Comparison of ENCODE assay signal across 18 mouse cellular contexts in genomic region chr4:72411343-72411742, GRCm38 (mm10).
"Had no signal": no experiment of that assay in that cellular context is flagged by ENCODE, and none has a peak within 500 bp of the region (broad histone marks: within the 10 kb centered on the region; RNA-seq: fewer than 3 reads in every experiment).

No protein-coding gene starts in this region.

- H3K4me1 ChIP-seq: kidney, embryonic 15.5 days; limb, embryonic 12.5 days; limb, embryonic 15.5 days; liver, embryonic 13.5 days; midbrain, embryonic 12.5 days; midbrain, embryonic 15.5 days; neural tube, embryonic 13.5 days had no signal

- H3K4me2 ChIP-seq: kidney, embryonic 15.5 days; limb, embryonic 12.5 days; limb, embryonic 15.5 days; liver, embryonic 13.5 days; midbrain, embryonic 12.5 days; midbrain, embryonic 15.5 days; neural tube, embryonic 13.5 days had no signal

- DNase-seq: kidney, adult 8-10 months; kidney, postnatal 10 days; kidney, postnatal 36 days; layer of hippocampus, postnatal 36 days; left cerebral cortex, postnatal 4 days; liver, embryonic 13.5 days; lung, adult 2 months; lung, postnatal 14 days; lung, postnatal 4 days; thymus, adult 18-20 months; thymus, postnatal 36 days had no signal

- H3K27me3 ChIP-seq: kidney, embryonic 15.5 days; limb, embryonic 12.5 days; limb, embryonic 15.5 days; liver, embryonic 13.5 days; midbrain, embryonic 12.5 days; midbrain, embryonic 15.5 days; neural tube, embryonic 13.5 days had no signal

- H3K27ac ChIP-seq: kidney, embryonic 15.5 days; left cerebral cortex, adult 2 months; limb, embryonic 12.5 days; limb, embryonic 15.5 days; liver, embryonic 13.5 days; midbrain, embryonic 12.5 days; midbrain, embryonic 15.5 days; neural tube, embryonic 13.5 days had no signal

- H3K9me3 ChIP-seq: kidney, embryonic 15.5 days; limb, embryonic 12.5 days; limb, embryonic 15.5 days; liver, embryonic 13.5 days; midbrain, embryonic 12.5 days; midbrain, embryonic 15.5 days; neural tube, embryonic 13.5 days had no signal

- H3K4me3 ChIP-seq: kidney, embryonic 15.5 days; left cerebral cortex, adult 2 months; limb, embryonic 12.5 days; limb, embryonic 15.5 days; liver, embryonic 13.5 days; midbrain, embryonic 12.5 days; midbrain, embryonic 15.5 days; neural tube, embryonic 13.5 days had no signal

- H3K9ac ChIP-seq: kidney, embryonic 15.5 days; limb, embryonic 12.5 days; limb, embryonic 15.5 days; liver, embryonic 13.5 days; midbrain, embryonic 12.5 days; midbrain, embryonic 15.5 days; neural tube, embryonic 13.5 days had no signal

- ATAC-seq: midbrain, embryonic 15.5 days had no signal

- H3K36me3 ChIP-seq: kidney, embryonic 15.5 days; limb, embryonic 12.5 days; limb, embryonic 15.5 days; liver, embryonic 13.5 days; midbrain, embryonic 12.5 days; midbrain, embryonic 15.5 days; neural tube, embryonic 13.5 days had no signal
